Mouse (Mus musculus) stomach, embryonic 14.5 days (tissue): ENCODE measurements around the gene Zfp710. TPM values are rescaled to one million over a fixed set of nuclear protein-coding genes. Genes with fewer than 3 reads are reported as not detected.

Experiments used
- ATAC-seq: fragments of 200-750 bp; cut with Nextera tagmentation; 2 replicates; pipeline ENCODE4 v1.8.0; 2017; ENCODE audit warnings: low read depth, moderate TSS enrichment; ENCODE audit not compliant: insufficient number of reproducible peaks, insufficient read depth, low FRiP score
- H3K27ac ChIP-seq: fragments of 300-500 bp; sonication (generic); 2 replicates; pipeline ENCODE4 v1.5.1; 2014; ENCODE audit warnings: mild to moderate bottlenecking, low read length, moderate library complexity, mixed read lengths
- H3K27me3 ChIP-seq: fragments of 300-500 bp; sonication (generic); 2 replicates; pipeline ENCODE4 v1.6.1; 2014; ENCODE audit warnings: low read length, control low read depth, mixed read lengths; ENCODE audit not compliant: control insufficient read depth, insufficient read depth
- H3K36me3 ChIP-seq: fragments of 300-500 bp; sonication (generic); 2 replicates; pipeline ENCODE4 v1.6.1; 2014; ENCODE audit warnings: mild to moderate bottlenecking, control low read depth, low read length, moderate library complexity, mixed read lengths; ENCODE audit not compliant: control insufficient read depth, insufficient read depth
- H3K4me1 ChIP-seq: fragments of 300-500 bp; sonication (generic); 2 replicates; pipeline ENCODE4 v1.6.1; 2014; ENCODE audit warnings: low read length, control low read depth, mixed read lengths; ENCODE audit not compliant: control insufficient read depth, insufficient read depth
- H3K4me2 ChIP-seq: fragments of 300-500 bp; sonication (generic); replicated peaks from 2 replicates; pipeline ENCODE4 v1.6.1; 2014; ENCODE audit warnings: low read depth, low read length, control low read depth
- H3K4me3 ChIP-seq: fragments of 300-500 bp; sonication (generic); 2 replicates; pipeline ENCODE4 v1.5.1; 2014; ENCODE audit warnings: low read depth, low read length, control low read depth
- H3K9ac ChIP-seq: fragments of 300-500 bp; sonication (generic); replicated peaks from 2 replicates; pipeline ENCODE4 v1.6.1; 2014; ENCODE audit warnings: low read depth, mild to moderate bottlenecking, control low read depth, low read length, moderate library complexity, mixed read lengths
- H3K9me3 ChIP-seq: fragments of 300-500 bp; sonication (generic); 2 replicates; pipeline ENCODE4 v1.6.1; 2016; ENCODE audit warnings: low read depth, low read length, control low read depth; ENCODE audit not compliant: control insufficient read depth
- WGBS: fragments of 180-500 bp; shearing (Covaris S2); extraction: QIAGEN DNeasy Blood & Tissue Kit; methylation state at CpG from one replicate; pipeline ENCODE4 v1.1.7; 2014; 5-methylcytosine and 5-hydroxymethylcytosine counted together
- polyA plus RNA-seq: library from polyadenylated mRNA; unstranded; fragments of >200 nt; fragmentation: Nextera tagmentation; extraction: Ambion mirVana; gene quantifications from 2 replicates; pipeline ENCODE4 v1.2.1, GENCODE M21; 2014

The Zfp710 gene
- polyA plus RNA-seq, 1 experiment from 2014 or later, result 16.4 TPM

DNA sequence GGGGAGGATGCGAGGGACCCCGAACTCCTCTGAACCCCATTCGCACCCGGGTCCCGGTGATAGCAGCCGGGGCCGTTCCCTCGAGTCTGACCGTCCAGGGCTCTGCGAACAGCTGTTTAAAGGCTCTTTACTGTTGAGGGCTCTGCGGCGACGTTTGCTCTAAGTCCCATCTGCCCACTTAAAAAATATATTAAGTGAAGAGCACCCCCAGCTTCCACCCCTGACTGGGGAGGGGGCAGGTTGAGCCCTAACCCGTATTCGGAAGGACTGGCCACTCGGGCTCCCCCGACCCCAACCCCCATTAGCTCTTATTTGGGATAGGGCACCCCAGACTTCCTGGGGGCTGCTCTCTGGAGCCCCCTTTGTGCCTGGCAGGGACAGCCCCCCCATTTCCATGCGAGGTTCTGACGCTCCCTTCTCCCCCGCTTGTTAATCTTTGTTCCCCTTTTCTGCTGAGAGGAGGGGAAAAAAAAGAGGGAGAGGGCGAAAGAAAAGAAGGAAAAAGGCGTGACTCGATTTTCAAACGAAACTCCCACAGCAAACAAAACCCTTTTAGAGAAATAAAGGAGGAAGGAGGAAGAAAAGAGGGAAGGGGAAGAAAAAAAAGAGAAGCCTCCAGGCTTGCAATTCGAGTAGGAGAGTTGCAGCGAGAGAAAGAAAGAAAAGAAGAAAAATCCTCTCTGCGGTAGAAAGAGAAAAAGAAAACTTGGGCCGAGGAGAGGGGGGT lies 940 bp downstream of the Zfp710 start:
- peak; percentile 44 for ATAC-seq
- no peaks in the 10 kb centered on the region for H3K9me3 ChIP-seq
- H3K4me2 ChIP-seq, result peak overlapping the region; percentile 92
- no peaks in the 10 kb centered on the region for H3K27me3 ChIP-seq
- peak overlapping the region; percentile 93 for H3K4me3 ChIP-seq
- peak overlapping the region; percentile 97 for H3K27ac ChIP-seq
- no peaks in the 10 kb centered on the region for H3K36me3 ChIP-seq
- H3K9ac ChIP-seq, result peak overlapping the region; percentile 94
- H3K4me1 ChIP-seq, result peaks cover 3% of the 10 kb centered on the region; the same call in 1 of the 2 replicates
- WGBS, result under 1% methylated on average over 28 of the region's 28 CpGs

DNA sequence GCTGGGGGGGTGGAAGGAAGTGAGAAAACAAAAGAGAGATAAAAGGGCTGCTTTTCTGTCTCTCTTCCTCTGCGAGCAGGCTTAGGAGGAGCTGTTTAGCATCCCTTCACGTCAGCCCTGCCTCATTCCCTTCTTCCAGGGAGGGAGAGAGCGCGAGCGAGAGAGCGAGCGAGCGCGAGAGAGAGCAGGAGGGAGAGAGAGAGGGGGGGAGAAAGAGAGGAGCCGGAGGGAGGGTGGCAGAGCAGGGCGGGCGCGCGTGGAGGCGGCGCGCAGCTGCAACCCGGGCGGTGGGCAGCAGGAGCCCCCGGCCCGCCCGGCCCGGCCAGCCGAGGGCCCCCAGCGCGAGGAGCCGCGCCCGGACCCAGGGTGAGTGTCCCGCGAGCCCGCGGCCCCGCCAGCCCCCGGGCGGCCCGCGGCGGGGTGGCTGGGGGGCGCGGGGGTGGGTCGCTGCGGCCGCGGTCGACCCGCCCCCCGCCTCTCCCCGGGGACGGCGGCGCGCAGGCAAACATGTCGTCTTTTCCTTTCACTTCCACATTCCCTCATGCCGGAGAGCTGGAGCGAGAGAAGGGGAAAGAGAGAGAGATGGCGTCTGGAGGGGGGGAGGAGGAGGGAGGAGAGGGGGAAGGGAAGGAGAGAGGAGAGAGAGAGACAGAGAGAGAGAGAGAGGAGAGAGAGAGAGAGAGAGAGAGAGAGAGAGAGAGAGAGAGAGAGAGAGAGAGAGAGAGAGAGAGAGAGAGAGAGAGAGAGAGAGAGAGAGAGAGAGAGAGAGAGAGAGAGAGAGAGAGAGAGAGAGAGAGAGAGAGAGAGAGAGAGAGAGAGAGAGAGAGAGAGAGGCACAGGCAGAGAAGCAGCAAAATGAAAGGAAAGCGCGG lies 1.7 kb downstream of the Zfp710 start:
- H3K27me3 ChIP-seq, result no peaks in the 10 kb centered on the region
- peak overlapping the region; percentile 97 for H3K27ac ChIP-seq
- H3K36me3 ChIP-seq, result no peaks in the 10 kb centered on the region
- H3K9me3 ChIP-seq, result no peaks in the 10 kb centered on the region
- ATAC-seq, result peak; percentile 34; the same call in 1 of the 2 replicates
- WGBS, result under 1% methylated on average over 27 of the region's 59 CpGs
- H3K4me1 ChIP-seq, result peaks cover 3% of the 10 kb centered on the region; the same call in 1 of the 2 replicates
- H3K4me2 ChIP-seq, result peak overlapping the region; percentile 92
- H3K4me3 ChIP-seq, result peak overlapping the region; percentile 93
- H3K9ac ChIP-seq, result peak overlapping the region; percentile 94

GRCm38 (mm10) chr7:80026990-80027635 lies 2.5 kb downstream of the Zfp710 start:
- peak overlapping the region; percentile 93 for H3K4me3 ChIP-seq
- 1% methylated on average over 63 of the region's 71 CpGs for WGBS
- H3K27me3 ChIP-seq, result no peaks in the 10 kb centered on the region
- peak overlapping the region; percentile 86 for H3K4me2 ChIP-seq
- no peaks in the 10 kb centered on the region for H3K9me3 ChIP-seq
- H3K4me1 ChIP-seq, result peaks cover 3% of the 10 kb centered on the region; the same call in 1 of the 2 replicates
- ATAC-seq, result no peak
- H3K9ac ChIP-seq, result peak overlapping the region; percentile 94
- H3K36me3 ChIP-seq, result no peaks in the 10 kb centered on the region
- H3K27ac ChIP-seq, result peak overlapping the region; percentile 97

DNA sequence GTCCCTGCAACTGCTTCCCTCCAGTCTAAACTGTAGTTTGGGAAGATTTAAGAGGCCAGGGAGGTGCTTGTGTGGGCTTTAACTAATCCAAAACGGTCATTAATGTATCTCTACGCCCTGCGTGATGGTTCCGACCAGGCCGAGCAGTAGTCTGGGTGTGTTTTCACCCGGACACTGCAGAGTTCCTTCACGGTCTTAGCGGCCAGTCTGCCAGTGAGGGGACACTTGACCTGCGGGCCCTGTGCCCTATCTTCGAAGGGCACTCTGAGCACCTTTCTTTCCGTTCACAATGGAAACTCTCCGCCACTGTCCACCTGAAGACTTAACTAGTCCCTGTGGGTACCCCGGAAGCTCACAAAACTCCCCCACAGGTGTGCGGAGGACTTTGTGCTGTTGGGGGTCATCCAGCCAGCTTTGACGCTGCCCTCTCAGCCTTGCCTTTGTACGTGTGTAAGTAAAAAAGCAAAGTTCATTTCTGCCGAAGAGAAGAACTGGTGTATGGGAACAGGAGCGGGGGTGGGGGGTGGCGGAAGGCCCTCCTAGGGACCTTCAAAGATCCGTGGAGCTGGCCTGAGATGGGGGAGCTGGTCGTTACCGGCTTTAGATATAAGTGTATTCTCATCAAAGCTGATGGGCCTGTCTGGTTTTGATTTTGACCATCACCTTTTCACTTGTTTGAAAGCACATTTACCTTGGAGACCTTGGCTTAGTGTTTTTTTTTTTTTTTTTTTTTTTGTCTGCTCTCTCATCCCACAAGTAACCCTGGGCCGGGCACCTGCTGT lies 3.2 kb downstream of the Zfp710 start:
- no peak for ATAC-seq
- H3K27ac ChIP-seq, result peak overlapping the region; percentile 97; the same call in 1 of the 2 replicates
- no peaks in the 10 kb centered on the region for H3K9me3 ChIP-seq
- 9% methylated on average over 23 of the region's 23 CpGs for WGBS
- H3K4me3 ChIP-seq, result peak overlapping the region; percentile 93
- no peaks in the 10 kb centered on the region for H3K27me3 ChIP-seq
- H3K9ac ChIP-seq, result peak overlapping the region; percentile 94
- H3K36me3 ChIP-seq, result no peaks in the 10 kb centered on the region
- peaks cover 6% of the 10 kb centered on the region; the same call in 1 of the 2 replicates for H3K4me1 ChIP-seq
- H3K4me2 ChIP-seq, result peak overlapping the region; percentile 86

GRCm38 (mm10) chr7:80028418-80028720 lies 3.8 kb downstream of the Zfp710 start:
- H3K4me1 ChIP-seq, result peaks cover 6% of the 10 kb centered on the region; the same call in 1 of the 2 replicates
- no peaks in the 10 kb centered on the region for H3K27me3 ChIP-seq
- H3K4me3 ChIP-seq, result peak overlapping the region; percentile 93
- H3K4me2 ChIP-seq, result peak overlapping the region; percentile 86
- ATAC-seq, result no peak
- H3K27ac ChIP-seq, result no peak overlapping the region
- H3K36me3 ChIP-seq, result no peaks in the 10 kb centered on the region
- H3K9ac ChIP-seq, result no peak overlapping the region
- H3K9me3 ChIP-seq, result no peaks in the 10 kb centered on the region
- WGBS, result 53% methylated on average over 3 of the region's 3 CpGs

GRCm38 (mm10) chr7:80030009-80030408 lies 5.4 kb downstream of the Zfp710 start:
- Histone ChIP-seq H3K4me1 (peaks cover 8% of the 10 kb centered on the region; the same call in 1 of the 2 replicates), H3K27ac (no peak overlapping the region), H3K9me3 (no peaks in the 10 kb centered on the region), H3K36me3 (no peaks in the 10 kb centered on the region), H3K4me2 (no peak overlapping the region), H3K4me3 (no peak overlapping the region), H3K27me3 (no peaks in the 10 kb centered on the region), H3K9ac (no peak overlapping the region)
- no peak for ATAC-seq

DNA sequence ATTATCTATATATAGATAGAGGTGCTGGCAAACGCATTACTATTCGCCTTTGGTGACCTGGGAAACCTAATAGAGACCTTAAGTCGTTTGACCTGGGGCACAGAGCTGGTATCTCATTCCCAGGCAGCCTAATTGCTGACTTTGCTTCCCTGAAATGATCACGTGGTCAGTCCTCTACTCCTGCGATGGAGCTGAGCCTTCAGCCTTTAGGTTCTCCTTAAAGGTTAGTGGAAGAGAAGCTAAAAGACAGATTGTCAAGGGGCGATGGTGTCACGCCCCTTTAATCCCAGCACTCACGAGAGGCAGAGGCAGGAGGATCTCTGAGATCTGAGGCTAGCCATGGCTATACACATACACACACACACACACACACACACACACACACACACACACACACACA lies 5.9 kb downstream of the Zfp710 start:
- Histone ChIP-seq H3K4me2 (no peak overlapping the region), H3K4me1 (peaks cover 12% of the 10 kb centered on the region), H3K36me3 (no peaks in the 10 kb centered on the region), H3K27me3 (no peaks in the 10 kb centered on the region), H3K27ac (no peak overlapping the region), H3K9me3 (no peaks in the 10 kb centered on the region), H3K9ac (no peak overlapping the region), H3K4me3 (no peak overlapping the region)
- 89% methylated on average over 8 of the region's 8 CpGs for WGBS
- ATAC-seq, result no peak

GRCm38 (mm10) chr7:80030987-80031386 lies 6.4 kb downstream of the Zfp710 start:
- H3K27ac ChIP-seq, result no peak overlapping the region
- WGBS, result 96% methylated on average over 8 of the region's 8 CpGs
- ATAC-seq, result no peak
- peaks cover 17% of the 10 kb centered on the region for H3K4me1 ChIP-seq
- H3K9ac ChIP-seq, result no peak overlapping the region
- no peaks in the 10 kb centered on the region for H3K9me3 ChIP-seq
- H3K4me3 ChIP-seq, result no peak overlapping the region
- no peaks in the 10 kb centered on the region for H3K36me3 ChIP-seq
- no peaks in the 10 kb centered on the region for H3K27me3 ChIP-seq
- no peak overlapping the region for H3K4me2 ChIP-seq
